Mouse (Mus musculus): ENCODE measurements around the gene Tex48. TPM values are rescaled to one million over a fixed set of nuclear protein-coding genes. Genes with fewer than 3 reads are reported as not detected.

The Tex48 gene
- not detected for polyA plus RNA-seq (2017; shearing (Covaris generic))

DNA sequence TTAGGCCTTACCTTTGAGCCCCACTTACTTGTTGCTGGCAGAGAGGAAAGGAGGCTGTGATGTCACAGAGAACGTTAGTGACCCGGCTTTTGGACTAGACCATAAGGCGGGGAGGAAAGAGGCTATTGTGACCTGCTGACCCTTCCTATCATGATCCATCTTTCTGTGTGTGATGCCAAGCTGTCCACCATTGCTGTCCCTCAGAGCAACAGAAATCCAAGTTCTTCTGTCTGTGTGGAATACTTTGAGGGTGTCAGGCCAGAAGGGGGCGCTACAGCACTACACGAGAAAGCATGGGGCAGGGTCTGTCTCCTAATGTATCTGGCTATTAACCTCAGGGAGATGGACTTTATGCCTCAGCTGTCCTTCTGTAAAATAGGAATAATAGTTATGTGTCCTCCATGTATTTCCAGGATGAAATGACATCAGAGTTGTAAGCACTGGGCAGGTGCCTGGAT lies at the start of gene Tex48:
Gene Tex48, minus strand, starts transcription at position 51 of the 458 bp plus-strand sequence.

DNA sequence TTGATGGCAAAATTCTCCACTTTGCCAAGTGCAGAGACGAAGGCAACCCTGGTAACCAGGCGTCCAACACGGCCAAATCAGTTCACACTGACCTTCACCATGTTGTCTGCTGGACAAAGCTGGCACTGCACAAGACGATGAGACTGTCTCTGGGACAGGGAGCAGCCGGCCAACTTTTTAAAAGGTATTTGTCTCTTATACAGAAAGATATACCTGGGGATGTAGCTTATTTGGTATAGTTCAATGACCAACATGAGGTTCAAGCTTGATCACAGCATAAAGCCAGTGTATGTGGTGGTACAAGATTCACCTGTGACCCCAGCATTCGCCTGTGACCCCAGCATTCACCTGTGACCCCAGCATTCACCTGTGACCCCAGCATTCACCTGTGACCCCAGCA lies 41.1 kb upstream of the Tex48 start, which contains the start of gene Gm11214:
Gene Gm11214, minus strand, starts transcription at position 101 of the 400 bp plus-strand sequence.

DNA sequence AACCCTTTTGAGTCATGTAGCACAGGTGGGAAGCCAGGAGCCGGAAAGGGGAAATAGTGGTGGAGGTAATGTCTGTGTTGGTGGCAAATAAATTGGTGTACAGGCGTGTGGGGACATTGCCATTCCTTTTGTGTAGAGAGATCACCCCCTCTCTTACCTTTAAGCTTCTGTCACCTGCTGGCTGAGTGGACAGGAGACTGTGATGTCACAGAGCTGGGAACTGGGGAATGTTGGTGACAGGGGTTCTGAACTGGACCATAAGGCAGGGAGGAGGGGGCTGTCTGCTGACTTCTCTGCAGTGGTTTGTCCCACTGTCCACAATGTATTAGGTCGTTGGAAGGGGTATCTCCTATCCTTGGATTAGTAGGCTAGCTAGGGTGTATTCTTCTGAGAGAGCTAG lies 17.3 kb downstream of the Tex48 start, which contains the start of gene Gm11213:
Gene Gm11213, minus strand, starts transcription at position 317 of the 400 bp plus-strand sequence.

DNA sequence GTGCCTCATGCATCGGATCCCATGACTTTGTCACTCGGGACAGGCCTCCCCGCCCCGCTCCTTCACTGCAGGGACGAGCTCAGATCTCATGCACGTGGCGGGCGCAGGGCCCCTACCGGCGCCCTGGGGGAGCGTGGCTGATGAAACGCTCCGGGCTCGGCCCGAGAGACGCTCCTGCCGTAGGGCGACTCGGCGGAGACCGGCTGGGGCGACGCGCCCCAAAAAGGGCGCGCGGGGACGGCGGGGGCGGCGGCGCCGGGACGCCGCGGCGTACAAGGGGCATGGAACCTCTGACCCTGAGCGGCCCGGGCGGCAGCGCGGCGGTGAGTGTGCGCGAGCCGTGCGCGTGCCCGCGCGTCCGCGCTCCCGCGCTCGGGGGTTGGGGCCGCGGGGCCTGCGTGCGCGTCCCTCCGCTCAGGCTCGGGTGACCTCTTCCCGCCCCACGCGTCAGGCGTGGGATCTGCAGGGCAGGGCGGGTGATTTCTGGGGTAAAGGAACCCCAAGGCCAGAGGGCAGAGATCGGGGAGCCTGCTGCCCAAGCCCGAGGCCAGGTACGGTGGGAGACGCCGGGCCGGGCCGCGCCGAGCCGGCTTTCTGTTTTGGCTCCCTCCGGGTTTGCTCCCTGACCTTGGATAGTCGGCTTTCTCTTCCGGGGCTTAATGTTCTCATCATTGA lies 63.7 kb downstream of the Tex48 start, which contains the start of gene Tmem268:
Gene Tmem268, plus strand, starts transcription at position 375 of the 675 bp plus-strand sequence.

Other genes with a start within 250 kb of the Tex48 start
- 318 TPM for gene Akna, start 219.1 kb downstream of the Tex48 start, polyA plus RNA-seq (2017; shearing (Covaris generic))
- 16.2 TPM for gene Whrn, start 126.4 kb downstream of the Tex48 start, polyA plus RNA-seq (2017; shearing (Covaris generic))
- 103 TPM for gene Atp6v1g1, start 77.7 kb downstream of the Tex48 start, polyA plus RNA-seq (2017; shearing (Covaris generic))
- 17.6 TPM for gene Tmem268, start 63.6 kb downstream of the Tex48 start, polyA plus RNA-seq (2017; shearing (Covaris generic))
- gene Gm11213, start 17.2 kb downstream of the Tex48 start, polyA plus RNA-seq (2017; shearing (Covaris generic)), result not detected
- gene Gm11214, start 41.0 kb upstream of the Tex48 start, polyA plus RNA-seq (2017; shearing (Covaris generic)), result not detected
- gene Tnfsf15, start 122.7 kb upstream of the Tex48 start, polyA plus RNA-seq (2017; shearing (Covaris generic)), result 0.19 TPM
- 358 TPM for gene Tnfsf8, start 238.9 kb upstream of the Tex48 start, polyA plus RNA-seq (2017; shearing (Covaris generic))